Mouse (Mus musculus): ENCODE data around the gene Zfp568. TPM values are rescaled to one million over a fixed set of nuclear protein-coding genes. Genes with fewer than 3 reads are reported as not detected.

Zfp568 gene
- total and polyA plus RNA-seq, 2 experiments from 2014 or later: 13.6 to 38.3 TPM

- no peak overlapping the region for H3K4me3 ChIP-seq (ENCODE audit: low read depth, low read length)
- DNase-seq (ENCODE audit: low spot score) (no peak), ATAC-seq (ENCODE audit: insufficient read depth, low read depth) (no peak)
- no peaks in the 10 kb centered on the region for H3K9me3 ChIP-seq (replicated peaks; ENCODE audit: control insufficient read depth, low read length)
- no peak for TF ChIP-seq CTCF (IDR thresholded peaks at IDR 0.05; ENCODE audit: low read depth)
- H3K36me3 ChIP-seq (replicated peaks; ENCODE audit: control insufficient read depth, insufficient read depth, low read length): peaks cover 80% of the 10 kb centered on the region
- H3K9ac ChIP-seq (replicated peaks; ENCODE audit: low read depth, low read length): no peak overlapping the region
- no peaks in the 10 kb centered on the region for H3K4me1 ChIP-seq (ENCODE audit: control insufficient read depth, insufficient read depth)
- no peaks in the 10 kb centered on the region for H3K27me3 ChIP-seq (ENCODE audit: control insufficient read depth, insufficient read depth, low read length)
- H3K4me2 ChIP-seq (ENCODE audit: low read depth, low read length): no peak overlapping the region
- WGBS: 94% methylated on average over 6 of the region's 6 CpGs
- H3K27ac ChIP-seq (ENCODE audit: low read depth): no peak overlapping the region
Measured at GRCm38 (mm10) chr7:30017226-30017625, 33.5 kb downstream of the Zfp568 start.

DNA sequence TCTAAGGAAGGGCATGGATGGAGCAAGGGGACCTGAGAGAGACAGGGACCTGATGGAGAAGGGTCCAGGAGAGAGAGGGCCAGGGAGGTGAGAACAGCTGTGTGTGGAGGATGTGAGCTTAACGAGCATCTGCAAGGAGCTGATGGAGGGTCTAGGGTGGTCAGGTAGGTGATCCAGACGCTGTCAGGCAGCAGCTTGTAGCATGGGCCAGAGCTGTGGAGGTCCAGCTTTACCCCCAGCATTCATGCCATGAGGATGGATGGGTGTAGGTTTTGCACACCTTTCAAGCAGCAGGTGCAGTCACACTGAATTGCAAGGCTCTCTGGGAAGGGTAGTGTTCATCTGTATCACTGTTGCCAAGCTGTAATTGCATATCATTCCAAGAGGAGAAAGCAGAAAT is 35.8 kb downstream of the Zfp568 start:
- no peak for DNase-seq (ENCODE audit: low spot score)
- H3K4me2 ChIP-seq (ENCODE audit: low read depth, low read length): no peak overlapping the region
- no peaks in the 10 kb centered on the region for H3K27me3 ChIP-seq (ENCODE audit: control insufficient read depth, insufficient read depth, low read length)
- no peaks in the 10 kb centered on the region for H3K9me3 ChIP-seq (replicated peaks; ENCODE audit: control insufficient read depth, low read length)
- H3K4me3 ChIP-seq (ENCODE audit: low read depth, low read length): no peak overlapping the region
- no peaks in the 10 kb centered on the region for H3K4me1 ChIP-seq (ENCODE audit: control insufficient read depth, insufficient read depth)
- peaks cover 86% of the 10 kb centered on the region for H3K36me3 ChIP-seq (replicated peaks; ENCODE audit: control insufficient read depth, insufficient read depth, low read length)
- WGBS: 76% methylated on average over 2 of the region's 2 CpGs
- no peak overlapping the region for H3K9ac ChIP-seq (replicated peaks; ENCODE audit: low read depth, low read length)
- ATAC-seq (ENCODE audit: insufficient read depth, low read depth): no peak
- TF ChIP-seq EP300 (IDR thresholded peaks at IDR 0.05; ENCODE audit: low read depth): no peak
- TF ChIP-seq CTCF (IDR thresholded peaks at IDR 0.05; ENCODE audit: low read depth): no peak
- H3K27ac ChIP-seq (ENCODE audit: low read depth): no peak overlapping the region

DNA sequence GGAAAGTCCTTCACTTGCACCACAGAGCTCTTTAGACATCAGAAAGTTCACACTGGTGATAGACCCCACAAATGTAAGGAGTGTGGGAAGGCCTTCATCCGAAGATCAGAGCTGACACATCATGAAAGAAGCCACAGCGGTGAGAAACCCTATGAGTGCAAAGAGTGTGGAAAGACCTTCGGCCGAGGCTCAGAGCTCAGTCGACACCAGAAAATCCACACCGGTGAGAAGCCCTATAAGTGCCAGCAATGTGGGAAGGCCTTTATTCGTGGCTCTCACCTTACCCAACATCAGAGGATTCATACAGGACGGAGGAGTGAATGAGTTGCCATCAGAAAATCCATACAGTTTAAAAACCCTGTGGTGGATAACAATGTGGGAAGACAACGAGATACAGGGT is 39.6 kb downstream of the Zfp568 start:
- Histone ChIP-seq H3K27ac (ENCODE audit: low read depth) (no peak overlapping the region), H3K4me1 (ENCODE audit: control insufficient read depth, insufficient read depth) (no peaks in the 10 kb centered on the region), H3K4me2 (ENCODE audit: low read depth, low read length) (no peak overlapping the region), H3K27me3 (ENCODE audit: control insufficient read depth, insufficient read depth, low read length) (no peaks in the 10 kb centered on the region), H3K9me3 (replicated peaks; ENCODE audit: control insufficient read depth, low read length) (no peaks in the 10 kb centered on the region), H3K36me3 (replicated peaks; ENCODE audit: control insufficient read depth, insufficient read depth, low read length) (peaks cover 74% of the 10 kb centered on the region), H3K9ac (replicated peaks; ENCODE audit: low read depth, low read length) (no peak overlapping the region), H3K4me3 (ENCODE audit: low read depth, low read length) (no peak overlapping the region)
- no peak for DNase-seq (ENCODE audit: low spot score)
- no peak for TF ChIP-seq CTCF (IDR thresholded peaks at IDR 0.05; ENCODE audit: low read depth)
- TF ChIP-seq EP300 (IDR thresholded peaks at IDR 0.05; ENCODE audit: low read depth): no peak
- 91% methylated on average over 9 of the region's 9 CpGs for WGBS
- ATAC-seq (ENCODE audit: insufficient read depth, low read depth): no peak

GRCm38 (mm10) chr7:30023800-30024199 is 40.0 kb downstream of the Zfp568 start:
- Histone ChIP-seq H3K36me3 (replicated peaks; ENCODE audit: control insufficient read depth, insufficient read depth, low read length) (peaks cover 70% of the 10 kb centered on the region), H3K9me3 (replicated peaks; ENCODE audit: control insufficient read depth, low read length) (no peaks in the 10 kb centered on the region), H3K4me2 (ENCODE audit: low read depth, low read length) (no peak overlapping the region), H3K4me3 (ENCODE audit: low read depth, low read length) (no peak overlapping the region), H3K4me1 (ENCODE audit: control insufficient read depth, insufficient read depth) (no peaks in the 10 kb centered on the region), H3K27ac (ENCODE audit: low read depth) (no peak overlapping the region), H3K9ac (replicated peaks; ENCODE audit: low read depth, low read length) (no peak overlapping the region), H3K27me3 (ENCODE audit: control insufficient read depth, insufficient read depth, low read length) (no peaks in the 10 kb centered on the region)
- TF ChIP-seq EP300 (IDR thresholded peaks at IDR 0.05; ENCODE audit: low read depth) (no peak), CTCF (IDR thresholded peaks at IDR 0.05; ENCODE audit: low read depth) (no peak)
- ATAC-seq (ENCODE audit: insufficient read depth, low read depth) (no peak), DNase-seq (ENCODE audit: low spot score) (no peak)
- 40% methylated on average over 8 of the region's 8 CpGs for WGBS

GRCm38 (mm10) chr7:30025358-30025757 is 41.6 kb downstream of the Zfp568 start:
- ATAC-seq (ENCODE audit: insufficient read depth, low read depth): no peak
- DNase-seq (ENCODE audit: low spot score): no peak
- 65% methylated on average over 5 of the region's 5 CpGs for WGBS
- no peak overlapping the region for H3K4me2 ChIP-seq (ENCODE audit: low read depth, low read length)
- H3K4me3 ChIP-seq (ENCODE audit: low read depth, low read length): no peak overlapping the region
- H3K4me1 ChIP-seq (ENCODE audit: control insufficient read depth, insufficient read depth): no peaks in the 10 kb centered on the region
- no peaks in the 10 kb centered on the region for H3K27me3 ChIP-seq (ENCODE audit: control insufficient read depth, insufficient read depth, low read length)
- peak; percentile 41 for TF ChIP-seq CTCF (IDR thresholded peaks at IDR 0.05; ENCODE audit: low read depth)
- TF ChIP-seq EP300 (IDR thresholded peaks at IDR 0.05; ENCODE audit: low read depth): no peak
- H3K36me3 ChIP-seq (replicated peaks; ENCODE audit: control insufficient read depth, insufficient read depth, low read length): peaks cover 56% of the 10 kb centered on the region
- H3K9ac ChIP-seq (replicated peaks; ENCODE audit: low read depth, low read length): no peak overlapping the region
- H3K9me3 ChIP-seq (replicated peaks; ENCODE audit: control insufficient read depth, low read length): no peaks in the 10 kb centered on the region
- H3K27ac ChIP-seq (ENCODE audit: low read depth): no peak overlapping the region

GRCm38 (mm10) chr7:30027331-30027730 is 43.6 kb downstream of the Zfp568 start:
- no peak overlapping the region for H3K9ac ChIP-seq (replicated peaks; ENCODE audit: low read depth, low read length)
- DNase-seq (ENCODE audit: low spot score) (no peak), ATAC-seq (ENCODE audit: insufficient read depth, low read depth) (no peak)
- no peaks in the 10 kb centered on the region for H3K27me3 ChIP-seq (ENCODE audit: control insufficient read depth, insufficient read depth, low read length)
- H3K9me3 ChIP-seq (replicated peaks; ENCODE audit: control insufficient read depth, low read length): no peaks in the 10 kb centered on the region
- TF ChIP-seq CTCF (IDR thresholded peaks at IDR 0.05; ENCODE audit: low read depth) (no peak), EP300 (IDR thresholded peaks at IDR 0.05; ENCODE audit: low read depth) (no peak)
- no peaks in the 10 kb centered on the region for H3K4me1 ChIP-seq (ENCODE audit: control insufficient read depth, insufficient read depth)
- H3K36me3 ChIP-seq (replicated peaks; ENCODE audit: control insufficient read depth, insufficient read depth, low read length): peaks cover 42% of the 10 kb centered on the region
- no peak overlapping the region for H3K27ac ChIP-seq (ENCODE audit: low read depth)
- WGBS: 73% methylated on average over 4 of the region's 4 CpGs
- no peak overlapping the region for H3K4me3 ChIP-seq (ENCODE audit: low read depth, low read length)
- H3K4me2 ChIP-seq (ENCODE audit: low read depth, low read length): no peak overlapping the region

Measured in heart, postnatal 0 days (tissue).